Mouse (Mus musculus) heart, embryonic 16.5 days (tissue): ENCODE results near the gene Plxna4. TPM values are rescaled to one million over a fixed set of nuclear protein-coding genes. Genes with fewer than 3 reads are reported as not detected.
A peak's percentile ranks its signal among the peaks of the same experiment; 100 is the strongest.

Experiments
- ATAC-seq: fragments of 200-750 bp; cut with Nextera tagmentation; replicated peaks from 2 replicates; pipeline ENCODE4 v1.8.0; 2017; ENCODE audit warnings: moderate number of reproducible peaks; ENCODE audit not compliant: insufficient read depth, low FRiP score; ENCODE audit errors: extremely low read depth
- H3K27ac ChIP-seq: fragments of 300-500 bp; sonication (generic); 2 replicates; pipeline ENCODE4 v1.5.1; 2014; ENCODE audit warnings: mild to moderate bottlenecking, low read length, control low read depth, moderate library complexity
- H3K27me3 ChIP-seq: fragments of 300-500 bp; sonication (generic); 2 replicates; pipeline ENCODE4 v1.6.1; 2014; ENCODE audit warnings: low read length, mixed read lengths; ENCODE audit not compliant: control insufficient read depth, insufficient read depth
- H3K36me3 ChIP-seq: fragments of 300-500 bp; sonication (generic); 2 replicates; pipeline ENCODE4 v1.6.1; 2014; ENCODE audit not compliant: control insufficient read depth, insufficient read depth
- H3K4me1 ChIP-seq: fragments of 300-500 bp; sonication (generic); 2 replicates; pipeline ENCODE4 v1.6.1; 2014; ENCODE audit warnings: low read length, mixed read lengths; ENCODE audit not compliant: control insufficient read depth, insufficient read depth
- H3K4me2 ChIP-seq: fragments of 300-500 bp; sonication (generic); 2 replicates; pipeline ENCODE4 v1.6.1; 2014; ENCODE audit warnings: low read depth, mild to moderate bottlenecking, control low read depth, low read length
- H3K4me3 ChIP-seq: fragments of 300-500 bp; sonication (generic); 2 replicates; pipeline ENCODE4 v1.5.1; 2014; ENCODE audit warnings: mild to moderate bottlenecking, control low read depth, low read length
- H3K9ac ChIP-seq: fragments of 300-500 bp; sonication (generic); 2 replicates; pipeline ENCODE4 v1.6.1; 2014; ENCODE audit warnings: low read length, control low read depth
- H3K9me3 ChIP-seq: fragments of 300-500 bp; sonication (generic); replicated peaks from 2 replicates; pipeline ENCODE4 v1.6.1; 2016; ENCODE audit warnings: low read length; ENCODE audit not compliant: control insufficient read depth
- WGBS: fragments of 180-500 bp; shearing (Covaris S2); extraction: QIAGEN DNeasy Blood & Tissue Kit; methylation state at CpG from one replicate; pipeline ENCODE4 v1.1.7; 2014; 5-methylcytosine and 5-hydroxymethylcytosine counted together
- polyA plus RNA-seq: library from polyadenylated mRNA; unstranded; fragments of >200 nt; fragmentation: Nextera tagmentation; extraction: Ambion mirVana; gene quantifications from 2 replicates; pipeline ENCODE4 v1.2.1, GENCODE M21; 2015

Gene Plxna4
- polyA plus RNA-seq, 1 experiment from 2014 or later, result 3.7 TPM

GRCm38 (mm10) chr6:32398261-32398660, 189.7 kb downstream of the Plxna4 start:
- 60% methylated on average over 3 of the region's 3 CpGs for WGBS
- H3K9ac ChIP-seq, result no peak overlapping the region
- ATAC-seq, result no peak

GRCm38 (mm10) chr6:32397133-32397730, 190.8 kb downstream of the Plxna4 start:
- no peaks in the 10 kb centered on the region for H3K27me3 ChIP-seq
- peak; percentile 92 for ATAC-seq
- 0 out of 2 replicates have a peak overlapping the region, but pooled peaks have one; percentile 22 for H3K9ac ChIP-seq
- no peaks in the 10 kb centered on the region for H3K9me3 ChIP-seq
- WGBS, result 16% methylated on average over 6 of the region's 6 CpGs
- peak overlapping the region; percentile 22 for H3K4me2 ChIP-seq
- peak overlapping the region; percentile 94 for H3K27ac ChIP-seq
- no peak overlapping the region for H3K4me3 ChIP-seq
- no peaks in the 10 kb centered on the region for H3K36me3 ChIP-seq
- peaks cover 17% of the 10 kb centered on the region for H3K4me1 ChIP-seq

More at GRCm38 (mm10) chr6:32398261-32398660, 189.7 kb downstream of the Plxna4 start:
- Histone ChIP-seq H3K4me1 (peaks cover 17% of the 10 kb centered on the region), H3K27ac (0 out of 2 replicates have a peak overlapping the region, but pooled peaks have one; percentile 26), H3K9me3 (no peaks in the 10 kb centered on the region), H3K4me2 (no peak overlapping the region), H3K4me3 (no peak overlapping the region), H3K27me3 (no peaks in the 10 kb centered on the region), H3K36me3 (no peaks in the 10 kb centered on the region)

GRCm38 (mm10) chr6:32395415-32395814, 192.6 kb downstream of the Plxna4 start:
- Histone ChIP-seq H3K9me3 (no peaks in the 10 kb centered on the region), H3K27me3 (no peaks in the 10 kb centered on the region), H3K4me2 (no peak overlapping the region), H3K9ac (no peak overlapping the region), H3K27ac (no peak overlapping the region), H3K4me3 (no peak overlapping the region), H3K36me3 (no peaks in the 10 kb centered on the region), H3K4me1 (peaks cover 17% of the 10 kb centered on the region)
- 87% methylated on average over 9 of the region's 9 CpGs for WGBS
- no peak for ATAC-seq

- Histone ChIP-seq H3K9me3 (no peaks in the 10 kb centered on the region), H3K4me1 (peaks cover 23% of the 10 kb centered on the region), H3K27ac (no peak overlapping the region), H3K9ac (no peak overlapping the region), H3K36me3 (no peaks in the 10 kb centered on the region), H3K27me3 (no peaks in the 10 kb centered on the region), H3K4me3 (no peak overlapping the region), H3K4me2 (no peak overlapping the region)
- no peak for ATAC-seq
- WGBS, result 62% methylated on average over 2 of the region's 2 CpGs
Measured at GRCm38 (mm10) chr6:32392262-32392661, 195.7 kb downstream of the Plxna4 start.

GRCm38 (mm10) chr6:32388276-32388675, 199.7 kb downstream of the Plxna4 start:
- no peaks in the 10 kb centered on the region for H3K27me3 ChIP-seq
- no peak overlapping the region for H3K4me2 ChIP-seq
- 15% methylated on average over 1 of the region's 1 CpGs for WGBS
- no peak overlapping the region for H3K9ac ChIP-seq
- H3K36me3 ChIP-seq, result no peaks in the 10 kb centered on the region
- peak overlapping the region; percentile 58 for H3K27ac ChIP-seq
- no peak overlapping the region for H3K4me3 ChIP-seq
- H3K4me1 ChIP-seq, result peaks cover 25% of the 10 kb centered on the region
- peak; percentile 76 for ATAC-seq
- no peaks in the 10 kb centered on the region for H3K9me3 ChIP-seq

GRCm38 (mm10) chr6:32386915-32387314, 201.1 kb downstream of the Plxna4 start:
- Histone ChIP-seq H3K27me3 (no peaks in the 10 kb centered on the region), H3K9me3 (no peaks in the 10 kb centered on the region), H3K27ac (no peak overlapping the region), H3K9ac (no peak overlapping the region), H3K4me2 (no peak overlapping the region), H3K36me3 (no peaks in the 10 kb centered on the region), H3K4me3 (no peak overlapping the region), H3K4me1 (peaks cover 33% of the 10 kb centered on the region)
- no peak for ATAC-seq
- 46% methylated on average over 2 of the region's 2 CpGs for WGBS

GRCm38 (mm10) chr6:32384937-32385336, 203.1 kb downstream of the Plxna4 start:
- ATAC-seq, result no peak
- Histone ChIP-seq H3K27ac (no peak overlapping the region), H3K9ac (no peak overlapping the region), H3K9me3 (no peaks in the 10 kb centered on the region), H3K4me1 (peaks cover 33% of the 10 kb centered on the region), H3K4me3 (no peak overlapping the region), H3K36me3 (no peaks in the 10 kb centered on the region), H3K27me3 (no peaks in the 10 kb centered on the region), H3K4me2 (no peak overlapping the region)
- WGBS, result 81% methylated on average over 8 of the region's 8 CpGs

GRCm38 (mm10) chr6:32384423-32384822, 203.6 kb downstream of the Plxna4 start:
- H3K9me3 ChIP-seq, result no peaks in the 10 kb centered on the region
- H3K4me1 ChIP-seq, result peaks cover 33% of the 10 kb centered on the region
- ATAC-seq, result no peak
- H3K27ac ChIP-seq, result no peak overlapping the region
- no peak overlapping the region for H3K9ac ChIP-seq
- 85% methylated on average over 8 of the region's 8 CpGs for WGBS
- H3K4me3 ChIP-seq, result no peak overlapping the region
- no peaks in the 10 kb centered on the region for H3K27me3 ChIP-seq
- no peaks in the 10 kb centered on the region for H3K36me3 ChIP-seq
- no peak overlapping the region for H3K4me2 ChIP-seq

GRCm38 (mm10) chr6:32381516-32381915, 206.5 kb downstream of the Plxna4 start:
- no peaks in the 10 kb centered on the region for H3K36me3 ChIP-seq
- no peak overlapping the region for H3K4me2 ChIP-seq
- peaks cover 23% of the 10 kb centered on the region for H3K4me1 ChIP-seq
- H3K4me3 ChIP-seq, result no peak overlapping the region
- no peak overlapping the region for H3K27ac ChIP-seq
- 53% methylated on average over 10 of the region's 10 CpGs for WGBS
- ATAC-seq, result no peak
- H3K9ac ChIP-seq, result no peak overlapping the region
- no peaks in the 10 kb centered on the region for H3K9me3 ChIP-seq
- H3K27me3 ChIP-seq, result no peaks in the 10 kb centered on the region; the same call in 1 of the 2 replicates
